Mouse (Mus musculus) intestine, postnatal 0 days (tissue): ENCODE data around the gene Ncam1. TPM values are rescaled to one million over a fixed set of nuclear protein-coding genes. Genes with fewer than 3 reads are reported as not detected.

Experiments
- ATAC-seq: fragments of 200-750 bp; cut with Nextera tagmentation; 2 replicates; pipeline ENCODE4 v1.8.0; 2017; ENCODE audit warnings: mild to moderate bottlenecking, moderate TSS enrichment, moderate library complexity
- H3K27ac ChIP-seq: fragments of 300-500 bp; sonication (generic); 2 replicates; pipeline ENCODE4 v1.5.1; 2014; ENCODE audit warnings: mild to moderate bottlenecking, low read depth, low read length, moderate library complexity
- H3K27me3 ChIP-seq: fragments of 300-500 bp; sonication (generic); replicated peaks from 2 replicates; pipeline ENCODE4 v1.6.1; 2014; ENCODE audit warnings: low read length, mixed read lengths; ENCODE audit not compliant: control insufficient read depth, insufficient read depth
- H3K36me3 ChIP-seq: fragments of 300-500 bp; sonication (generic); 2 replicates; pipeline ENCODE4 v1.6.1; 2014; ENCODE audit warnings: mild to moderate bottlenecking, moderate library complexity; ENCODE audit not compliant: control insufficient read depth, insufficient read depth
- H3K4me1 ChIP-seq: fragments of 300-500 bp; sonication (generic); replicated peaks from 2 replicates; pipeline ENCODE4 v1.6.1; 2014; ENCODE audit warnings: antibody characterized with exemption, low read length, mixed read lengths; ENCODE audit not compliant: control insufficient read depth, insufficient read depth
- H3K4me2 ChIP-seq: fragments of 300-500 bp; sonication (generic); replicated peaks from 2 replicates; pipeline ENCODE4 v1.6.1; 2014; ENCODE audit warnings: low read depth, mild to moderate bottlenecking, moderate library complexity
- H3K4me3 ChIP-seq: fragments of 300-500 bp; sonication (generic); 2 replicates; pipeline ENCODE4 v1.5.1; 2014; ENCODE audit warnings: low read depth, low read length
- H3K9ac ChIP-seq: fragments of 300-500 bp; sonication (generic); 2 replicates; pipeline ENCODE4 v1.6.1; 2014; ENCODE audit warnings: mild to moderate bottlenecking, low read depth, low read length
- H3K9me3 ChIP-seq: fragments of 300-500 bp; sonication (generic); 2 replicates; pipeline ENCODE4 v1.6.1; 2016; ENCODE audit warnings: mixed run types; ENCODE audit not compliant: control insufficient read depth
- CTCF ChIP-seq: sonication (generic); IDR thresholded peaks from 2 replicates; pipeline ENCODE4 v1.5.1; 2016; ENCODE audit warnings: low read depth, mild to moderate bottlenecking, control low read depth, antibody characterized with exemption, moderate library complexity
- WGBS: fragments of 180-500 bp; shearing (Covaris S2); extraction: QIAGEN DNeasy Blood & Tissue Kit; methylation state at CpG from one replicate; pipeline ENCODE4 v1.1.7; 2014; 5-methylcytosine and 5-hydroxymethylcytosine counted together
- polyA plus RNA-seq: library from polyadenylated mRNA; unstranded; fragments of >200 nt; fragmentation: Nextera tagmentation; extraction: Ambion mirVana; gene quantifications from 2 replicates; pipeline ENCODE4 v1.2.1, GENCODE M21; 2015

The Ncam1 gene
- polyA plus RNA-seq, 1 experiment from 2014 or later, result 23.7 TPM

- Histone ChIP-seq H3K4me1 (no peaks in the 10 kb centered on the region), H3K27me3 (no peaks in the 10 kb centered on the region), H3K9me3 (no peaks in the 10 kb centered on the region), H3K9ac (no peak overlapping the region), H3K4me2 (no peak overlapping the region), H3K4me3 (no peak overlapping the region), H3K27ac (no peak overlapping the region), H3K36me3 (no peaks in the 10 kb centered on the region)
- 96% methylated on average over 2 of the region's 2 CpGs for WGBS
- ATAC-seq, result no peak
- TF ChIP-seq CTCF, result no peak
These were observed 137.2 kb downstream of the Ncam1 start for GRCm38 (mm10) chr9:49661480-49661879.

- H3K9me3 ChIP-seq, result no peaks in the 10 kb centered on the region
- no peak overlapping the region for H3K4me3 ChIP-seq
- no peak overlapping the region for H3K4me2 ChIP-seq
- H3K9ac ChIP-seq, result no peak overlapping the region
- no peak for ATAC-seq
- no peaks in the 10 kb centered on the region for H3K27me3 ChIP-seq
- TF ChIP-seq CTCF, result 0 out of 2 replicates have a peak, but pooled peaks have one; percentile 19
- H3K4me1 ChIP-seq, result no peaks in the 10 kb centered on the region
- no peak overlapping the region for H3K27ac ChIP-seq
- 79% methylated on average over 4 of the region's 4 CpGs for WGBS
- no peaks in the 10 kb centered on the region for H3K36me3 ChIP-seq
These were observed 140.3 kb downstream of the Ncam1 start for GRCm38 (mm10) chr9:49658381-49658856.

GRCm38 (mm10) chr9:49654470-49654869 is 144.3 kb downstream of the Ncam1 start:
- Histone ChIP-seq H3K27ac (no peak overlapping the region), H3K4me1 (no peaks in the 10 kb centered on the region), H3K9me3 (no peaks in the 10 kb centered on the region), H3K4me3 (no peak overlapping the region), H3K27me3 (no peaks in the 10 kb centered on the region), H3K9ac (no peak overlapping the region), H3K36me3 (no peaks in the 10 kb centered on the region), H3K4me2 (no peak overlapping the region)
- no peak for TF ChIP-seq CTCF
- no peak for ATAC-seq
- WGBS, result 88% methylated on average over 3 of the region's 3 CpGs

- Histone ChIP-seq H3K9me3 (no peaks in the 10 kb centered on the region), H3K4me2 (no peak overlapping the region), H3K27ac (no peak overlapping the region), H3K36me3 (no peaks in the 10 kb centered on the region), H3K27me3 (no peaks in the 10 kb centered on the region), H3K9ac (no peak overlapping the region), H3K4me1 (no peaks in the 10 kb centered on the region), H3K4me3 (no peak overlapping the region)
- TF ChIP-seq CTCF, result no peak
- 80% methylated on average over 9 of the region's 9 CpGs for WGBS
- ATAC-seq, result no peak
These were observed 145.1 kb downstream of the Ncam1 start for GRCm38 (mm10) chr9:49653478-49654245.

GRCm38 (mm10) chr9:49644296-49644695 is 154.4 kb downstream of the Ncam1 start:
- no peak for TF ChIP-seq CTCF
- no peak for ATAC-seq
- 82% methylated on average over 2 of the region's 2 CpGs for WGBS

GRCm38 (mm10) chr9:49640764-49641163 is 158.0 kb downstream of the Ncam1 start:
- H3K9me3 ChIP-seq, result no peaks in the 10 kb centered on the region
- no peak overlapping the region for H3K4me2 ChIP-seq
- no peak overlapping the region for H3K4me3 ChIP-seq
- no peak for TF ChIP-seq CTCF
- H3K4me1 ChIP-seq, result no peaks in the 10 kb centered on the region
- H3K27ac ChIP-seq, result no peak overlapping the region
- H3K27me3 ChIP-seq, result no peaks in the 10 kb centered on the region
- ATAC-seq, result no peak
- WGBS, result 93% methylated on average over 3 of the region's 3 CpGs
- no peaks in the 10 kb centered on the region for H3K36me3 ChIP-seq
- H3K9ac ChIP-seq, result no peak overlapping the region

More at GRCm38 (mm10) chr9:49644296-49644695, 154.4 kb downstream of the Ncam1 start:
- H3K4me1 ChIP-seq, result no peaks in the 10 kb centered on the region
- no peaks in the 10 kb centered on the region for H3K36me3 ChIP-seq
- no peak overlapping the region for H3K4me3 ChIP-seq
- no peak overlapping the region for H3K27ac ChIP-seq
- H3K9me3 ChIP-seq, result no peaks in the 10 kb centered on the region
- no peaks in the 10 kb centered on the region for H3K27me3 ChIP-seq
- H3K4me2 ChIP-seq, result no peak overlapping the region
- no peak overlapping the region for H3K9ac ChIP-seq
